In genomic region chr14:103717516-103717915, GRCm38 (mm10) we compare ENCODE assay signal across 9 mouse cellular contexts.
DNase-seq lines count a peak whose midpoint lies in the region; ATAC-seq and TF ChIP-seq lines count a peak whose summit lies in the region.
"Had no signal": no experiment of that assay in that cellular context is flagged by ENCODE, and none has a peak within 500 bp of the region (broad histone marks: within the 10 kb centered on the region; RNA-seq: fewer than 3 reads in every experiment).

No protein-coding gene starts in this region.

- no peaks in the 10 kb centered on the region for H3K36me3 ChIP-seq in kidney, embryonic 15.5 days
- H3K36me3 ChIP-seq in ES-Bruce4 (ENCODE audit: control insufficient read depth, insufficient read depth, low read length, poor library complexity, severe bottlenecking), result no peaks in the 10 kb centered on the region

- no peaks in the 10 kb centered on the region for H3K9me3 ChIP-seq in kidney, embryonic 15.5 days (replicated peaks)
- H3K9me3 ChIP-seq in ES-Bruce4 (replicated peaks; ENCODE audit: control insufficient read depth, insufficient read depth, low read length, poor library complexity, severe bottlenecking), result no peaks in the 10 kb centered on the region

- TF ChIP-seq EP300 in ES-Bruce4 (IDR thresholded peaks at IDR 0.05; ENCODE audit: insufficient read depth, low read depth, low read length), result no peak

- H3K4me1 ChIP-seq in cerebellum, adult 2 months (ENCODE audit: control insufficient read depth, insufficient read depth, low read length), result no peaks in the 10 kb centered on the region
- H3K4me1 ChIP-seq in kidney, embryonic 15.5 days, result peaks cover 9% of the 10 kb centered on the region
- H3K4me1 ChIP-seq in ES-Bruce4 (ENCODE audit: control insufficient read depth, insufficient read depth, low read length), result no peaks in the 10 kb centered on the region

- H3K27me3 ChIP-seq in cerebellum, adult 2 months (ENCODE audit: control insufficient read depth, insufficient read depth, low read length), result no peaks in the 10 kb centered on the region
- 0 out of 2 replicates have a peak, but pooled peaks cover 3% of the 10 kb centered on the region for H3K27me3 ChIP-seq in kidney, embryonic 15.5 days
- H3K27me3 ChIP-seq in ES-Bruce4 (ENCODE audit: control insufficient read depth, insufficient read depth, low read length, poor library complexity, severe bottlenecking), result no peaks in the 10 kb centered on the region

- no peak overlapping the region for H3K27ac ChIP-seq in cerebellum, adult 2 months (ENCODE audit: insufficient read depth, low read length)
- H3K27ac ChIP-seq in kidney, embryonic 15.5 days, result no peak overlapping the region
- no peak overlapping the region for H3K27ac ChIP-seq in ES-Bruce4 (ENCODE audit: insufficient read depth, low read length)

- H3K4me2 ChIP-seq in kidney, embryonic 15.5 days, result no peak overlapping the region

- H3K4me3 ChIP-seq in cerebellum, adult 2 months (replicated peaks; ENCODE audit: insufficient read depth, low read depth, low read length), result no peak overlapping the region
- no peak overlapping the region for H3K4me3 ChIP-seq in kidney, embryonic 15.5 days (replicated peaks)
- no peak overlapping the region for H3K4me3 ChIP-seq in ES-Bruce4 (ENCODE audit: low read depth, low read length)

- no peak for ATAC-seq in kidney, embryonic 15.5 days (replicated peaks; ENCODE audit: low FRiP score)
- ATAC-seq in activated CD4-positive, CD25-positive, alpha-beta regulatory T cell, adult 4 months, result no peak

- no peak for DNase-seq in cerebellum, adult 2 months
- DNase-seq in cerebellum, adult 9-10 months, result no peak
- peak; percentile 53 for DNase-seq in kidney, postnatal 10 days
- peak; percentile 31 for DNase-seq in lung, postnatal 36 days
- no peak for DNase-seq in cerebellum, postnatal 36 days
- DNase-seq: left cerebral cortex, postnatal 4 days had no signal

- no peak for TF ChIP-seq POLR2A in cerebellum, adult 2 months (IDR thresholded peaks at IDR 0.05; ENCODE audit: borderline replicate concordance, insufficient read depth, low read length)
- no peak for TF ChIP-seq POLR2A in ES-Bruce4 (IDR thresholded peaks at IDR 0.05; ENCODE audit: insufficient read depth, low read length)

- TF ChIP-seq CTCF in cerebellum, adult 2 months (IDR thresholded peaks at IDR 0.05; ENCODE audit: borderline replicate concordance, insufficient read depth, low read depth, low read length), result peak; percentile 31; the same call in 1 of the 2 replicates
- TF ChIP-seq CTCF in ES-Bruce4 (IDR thresholded peaks at IDR 0.05; ENCODE audit: low read depth, low read length), result peak; percentile 20

- 41% methylated on average over 5 of the region's 5 CpGs for WGBS in cerebellum, adult 2 months
- 35% methylated on average over 5 of the region's 5 CpGs for WGBS in kidney, embryonic 15.5 days

- H3K9ac ChIP-seq in kidney, embryonic 15.5 days, result no peak overlapping the region
- no peak overlapping the region for H3K9ac ChIP-seq in ES-Bruce4 (ENCODE audit: low read depth, poor library complexity, severe bottlenecking)

Comparison
In these comparisons a context has a peak if more than half of its experiments do, and no peak if none do; other contexts are left out.
1. DNase-seq: peak in kidney, postnatal 10 days (single experiment) and lung, postnatal 36 days (single experiment); none in cerebellum, adult 2 months (0 of 2), cerebellum, adult 9-10 months (single experiment) and cerebellum, postnatal 36 days (0 of 2).